Mouse (Mus musculus): ENCODE results near the gene Smurf1.

Smurf1 gene

DNA sequence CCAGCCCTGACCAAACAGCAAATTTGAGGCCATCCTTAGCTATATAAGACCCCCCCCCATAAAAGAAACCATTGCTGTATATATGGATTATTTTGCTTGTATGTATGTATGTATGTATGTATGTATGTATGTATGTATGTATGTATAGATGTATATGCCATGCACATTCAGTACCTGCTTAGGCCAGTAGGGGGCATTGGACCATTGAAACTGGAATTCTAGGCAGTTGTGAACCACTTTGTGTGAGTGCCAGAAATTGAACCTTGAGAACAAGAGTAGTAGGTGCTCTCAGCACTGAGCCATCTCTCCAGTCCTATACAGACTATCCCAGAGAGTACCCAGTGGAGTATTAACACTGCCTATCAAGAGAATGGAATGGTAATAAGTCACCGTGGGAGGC lies 93.9 kb downstream of the Smurf1 start:
- no peak for DNase-seq (ENCODE audit: low spot score in 2 of 2)

GRCm38 (mm10) chr5:144870782-144871181 lies 94.9 kb downstream of the Smurf1 start:
- DNase-seq (ENCODE audit: low spot score in 2 of 2), result no peak

- no peak for DNase-seq (ENCODE audit: low spot score in 2 of 2)
Measured at GRCm38 (mm10) chr5:144869466-144869865, 96.2 kb downstream of the Smurf1 start.

GRCm38 (mm10) chr5:144866923-144867322 lies 98.7 kb downstream of the Smurf1 start:
- DNase-seq (ENCODE audit: low spot score in 2 of 2), result no peak

DNA sequence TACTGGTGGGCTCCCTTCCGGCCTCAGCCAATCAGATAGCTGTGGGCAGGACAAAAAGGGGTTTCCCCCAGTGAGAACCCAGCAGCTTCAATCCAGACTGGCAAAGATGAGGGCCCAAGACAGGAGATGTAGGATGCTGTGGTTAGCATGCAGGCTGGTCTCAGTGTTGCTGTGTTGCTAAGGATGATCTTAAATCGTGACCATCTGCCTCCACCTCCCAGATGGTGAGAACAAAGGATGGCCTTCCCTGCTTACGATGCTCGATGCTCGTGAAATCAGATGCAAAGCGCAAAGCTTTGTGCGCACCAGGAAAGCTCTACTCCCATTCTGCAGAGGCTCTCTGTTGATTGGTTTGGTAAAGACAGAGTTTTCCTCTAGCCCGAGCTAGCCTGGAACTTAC lies 104.7 kb downstream of the Smurf1 start:
- DNase-seq (ENCODE audit: low spot score in 2 of 2), result no peak

DNA sequence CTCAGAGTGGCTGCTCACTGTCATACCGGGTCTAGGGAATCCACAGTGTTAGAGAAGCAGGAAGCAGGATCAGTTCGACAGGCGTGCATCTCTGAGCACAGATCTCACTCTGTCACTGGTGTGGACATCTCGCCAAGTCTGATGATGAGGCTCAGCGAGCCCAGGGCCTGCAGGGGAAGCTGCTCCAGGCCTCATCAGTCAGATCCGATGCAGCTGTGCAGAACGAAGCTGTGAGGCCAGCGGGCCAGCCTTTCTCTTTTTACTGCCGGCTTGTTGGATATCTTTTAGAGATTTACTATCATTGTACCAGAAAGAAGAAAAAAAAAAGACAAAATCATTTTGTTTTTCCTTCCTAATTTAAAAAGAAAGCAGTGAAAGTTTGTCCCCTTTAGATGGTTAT lies 106.4 kb downstream of the Smurf1 start:
- DNase-seq (ENCODE audit: low spot score in 2 of 2), result no peak

GRCm38 (mm10) chr5:144858527-144858926 lies 107.1 kb downstream of the Smurf1 start:
- no peak for DNase-seq (ENCODE audit: low spot score in 2 of 2)

DNA sequence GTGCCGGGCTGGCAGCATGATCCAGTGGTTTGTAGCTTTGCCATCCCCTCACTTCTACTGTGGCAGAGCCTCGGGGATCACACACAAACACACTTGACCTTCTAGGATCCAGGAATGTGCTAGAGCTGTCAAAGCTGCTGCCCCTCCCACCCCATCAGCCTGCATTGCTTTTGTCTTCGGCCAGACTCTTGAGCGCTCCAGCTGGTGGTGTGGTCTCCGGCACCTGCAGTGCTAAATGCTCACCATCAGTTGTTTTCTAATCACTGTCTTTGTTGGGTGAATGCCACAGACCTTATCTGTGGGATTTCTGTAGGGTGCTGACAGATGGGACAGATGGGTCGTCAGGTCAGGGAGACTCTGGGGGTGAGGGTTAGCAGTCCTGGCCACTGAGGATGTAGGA lies 109.7 kb downstream of the Smurf1 start:
- no peak for DNase-seq (ENCODE audit: low spot score in 2 of 2)

- DNase-seq (ENCODE audit: low spot score in 2 of 2), result no peak
Measured at GRCm38 (mm10) chr5:144853931-144854330, 111.7 kb downstream of the Smurf1 start.

DNA sequence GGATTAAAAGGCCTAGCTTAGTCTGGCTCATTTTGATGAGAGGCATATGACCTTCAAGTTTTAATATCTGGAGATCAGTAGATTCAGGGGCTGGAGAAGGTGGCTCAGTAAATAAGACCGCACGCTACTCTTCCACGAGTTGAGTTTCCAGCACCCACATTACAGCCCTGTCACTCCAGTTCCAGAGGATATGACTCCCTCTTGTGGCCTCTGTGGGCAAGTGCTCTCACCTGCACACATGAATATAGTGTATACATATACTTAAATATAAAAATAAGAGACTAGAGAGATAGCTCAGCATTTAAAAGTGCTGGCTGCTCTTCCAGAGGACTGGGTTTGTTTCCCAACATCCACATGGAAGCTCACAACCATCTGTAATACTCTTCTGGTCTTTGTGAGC lies 113.8 kb downstream of the Smurf1 start:
- no peak for DNase-seq (ENCODE audit: low spot score in 2 of 2)

DNA sequence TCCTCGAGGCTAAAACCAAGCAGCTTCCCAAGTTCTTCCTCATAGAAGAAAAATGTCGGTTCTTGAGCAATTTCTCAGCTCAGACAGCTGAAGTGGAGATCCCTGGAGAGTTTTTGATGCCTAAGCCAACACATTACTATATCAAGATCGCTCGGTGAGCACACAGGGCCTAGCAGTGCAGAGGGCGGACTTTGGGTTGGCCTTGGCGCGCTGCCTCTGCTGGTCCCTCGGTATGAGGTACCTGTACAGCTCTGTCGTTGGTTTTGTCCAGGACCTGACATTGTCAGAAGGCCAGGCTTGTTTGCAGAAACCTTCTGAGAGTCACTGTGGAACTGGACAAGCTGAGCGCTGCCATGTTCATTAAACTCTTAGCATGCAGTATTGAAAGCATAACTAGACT lies 115.7 kb downstream of the Smurf1 start:
- no peak for DNase-seq (ENCODE audit: low spot score in 2 of 2)

DNA sequence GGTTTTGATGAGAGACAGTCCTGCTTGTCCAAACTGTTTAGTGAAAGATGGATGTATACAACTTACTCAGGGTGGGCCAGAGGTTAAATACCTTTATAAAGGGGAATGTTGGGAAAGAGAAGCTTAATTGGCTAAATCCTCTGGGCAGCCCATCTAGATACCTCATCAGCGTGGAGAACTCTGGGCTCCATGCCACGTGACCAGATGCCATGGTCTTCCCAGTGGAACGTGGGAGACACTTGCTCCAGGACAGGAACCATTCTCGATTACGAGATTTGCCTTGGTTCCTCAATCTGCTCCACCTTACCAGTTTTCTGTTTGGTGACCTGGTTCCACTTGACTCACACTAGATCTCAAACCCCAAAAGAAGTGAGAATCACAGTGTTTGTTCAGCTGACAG lies 116.9 kb downstream of the Smurf1 start:
- no peak for DNase-seq (ENCODE audit: low spot score in 2 of 2)

DNA sequence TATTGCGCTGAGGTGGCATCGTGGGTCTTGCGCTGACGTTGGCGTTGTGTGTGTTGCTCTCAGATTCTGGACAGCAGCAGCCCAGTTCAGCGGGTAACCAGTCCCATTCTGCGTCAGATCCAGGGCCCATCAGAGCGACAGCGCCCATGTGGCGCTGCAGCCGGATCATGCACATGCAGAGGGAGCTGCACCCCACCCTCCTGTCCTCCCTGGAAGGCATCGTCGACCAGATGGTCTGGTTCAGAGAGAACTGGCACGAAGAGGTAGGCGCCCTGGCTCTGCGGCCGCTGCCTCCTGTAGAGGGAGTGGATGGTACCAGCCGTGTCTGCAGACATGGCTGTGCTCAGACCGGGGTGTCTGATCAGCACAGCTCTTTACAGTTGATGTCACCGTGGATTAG lies 120.3 kb downstream of the Smurf1 start:
- DNase-seq (ENCODE audit: low spot score in 2 of 2), result no peak

- no peak for DNase-seq (ENCODE audit: low spot score in 2 of 2)
Measured at GRCm38 (mm10) chr5:144836100-144836499, 129.5 kb downstream of the Smurf1 start.

- DNase-seq (ENCODE audit: low spot score in 2 of 2), result no peak
Measured at GRCm38 (mm10) chr5:144831840-144832469, 133.7 kb downstream of the Smurf1 start.

- DNase-seq (ENCODE audit: low spot score in 2 of 2), result no peak
Measured at GRCm38 (mm10) chr5:144829631-144830030, 136.0 kb downstream of the Smurf1 start.

GRCm38 (mm10) chr5:144828365-144829102 lies 137.1 kb downstream of the Smurf1 start:
- no peak for DNase-seq (ENCODE audit: low spot score in 2 of 2)
